Mouse (Mus musculus) mammary gland, adult 2 months (tissue): ENCODE data around the gene Olfr103. TPM values are rescaled to one million over a fixed set of nuclear protein-coding genes. Genes with fewer than 3 reads are reported as not detected.

Experiments
- polyA plus RNA-seq: library from polyadenylated mRNA; depleted of rRNA; stranded (reverse); fragments of >200 nt; gene quantifications from 2 replicates; pipeline ENCODE4 v1.2.3, GENCODE M21; 2012; ENCODE audit warnings: low replicate concordance; rRNA removed

Gene Olfr103
- polyA plus RNA-seq, result not detected in 2 replicates

GRCm38 (mm10) chr17:37339598-37339997, at the start of gene Olfr103:
Gene Olfr103, minus strand, starts transcription at chr17:37339698.

DNA sequence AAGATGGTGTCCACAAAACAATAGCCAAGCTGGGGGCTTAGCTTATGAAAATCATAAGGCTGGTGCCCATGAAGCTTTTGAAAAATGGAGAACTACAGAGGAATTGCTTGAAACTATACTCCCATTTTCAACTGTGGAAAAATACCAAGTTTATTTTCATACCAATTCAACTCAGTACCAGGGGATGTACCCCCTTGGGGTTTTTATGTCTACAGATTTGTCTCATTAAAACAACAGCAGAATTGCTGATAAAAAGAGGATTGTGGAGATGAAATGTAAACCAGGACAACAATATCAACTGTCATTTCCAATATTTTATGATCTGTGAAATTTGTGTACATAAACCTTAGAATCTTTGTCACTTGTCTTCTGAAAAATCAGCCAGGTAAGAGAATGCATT, 39.2 kb upstream of the Olfr103 start, which contains the start of gene Olfr105-ps:
Gene Olfr105-ps, plus strand, starts transcription at position 301 of the 400 bp plus-strand sequence.

GRCm38 (mm10) chr17:37359282-37359681, 19.8 kb upstream of the Olfr103 start, which contains the start of gene Olfr104-ps:
Gene Olfr104-ps, plus strand, starts transcription at chr17:37359582.

DNA sequence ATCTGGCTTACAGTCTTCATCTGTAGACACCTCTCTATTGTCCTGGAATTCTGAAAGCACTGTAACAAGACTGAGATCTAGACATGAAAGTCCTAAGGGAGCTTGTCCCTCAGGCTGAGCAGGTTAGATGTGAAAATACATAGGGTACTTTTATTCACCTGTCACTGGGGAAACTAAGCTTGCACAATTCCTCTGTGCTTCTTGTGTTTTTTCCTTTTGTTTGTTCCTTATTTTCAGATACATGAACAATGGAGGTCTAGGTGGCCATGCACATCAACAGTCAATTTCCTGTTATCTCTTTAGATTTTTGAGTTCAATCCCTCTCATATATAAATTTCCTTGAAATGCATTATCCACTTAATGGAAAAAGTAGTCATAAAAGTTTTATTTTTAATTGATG, 22.5 kb downstream of the Olfr103 start, which contains the start of gene Olfr102:
Gene Olfr102, minus strand, starts transcription at position 101 of the 400 bp plus-strand sequence.

GRCm38 (mm10) chr17:37304213-37304612, 35.3 kb downstream of the Olfr103 start, which contains the start of gene Olfr101:
Gene Olfr101, minus strand, starts transcription at chr17:37304313.

Other genes starting within 250 kb of the Olfr103 start
- not detected in 2 replicates for gene Olfr91, start 241.4 kb downstream of the Olfr103 start, polyA plus RNA-seq
- not detected in 2 replicates for gene Olfr92, start 219.6 kb downstream of the Olfr103 start, polyA plus RNA-seq
- gene Olfr93, start 178.2 kb downstream of the Olfr103 start, polyA plus RNA-seq, result not detected in 2 replicates
- 4.3 and 5.8 TPM in 2 replicates for gene Ubd, start 145.8 kb downstream of the Olfr103 start, polyA plus RNA-seq
- gene Olfr94, start 138.7 kb downstream of the Olfr103 start, polyA plus RNA-seq, result not detected in 2 replicates
- not detected in 2 replicates for gene Olfr95, start 126.6 kb downstream of the Olfr103 start, polyA plus RNA-seq
- not detected in 2 replicates for gene Olfr96, start 119.6 kb downstream of the Olfr103 start, polyA plus RNA-seq
- gene Olfr97, start 102.4 kb downstream of the Olfr103 start, polyA plus RNA-seq, result not detected in 2 replicates
- gene Olfr98, start 75.9 kb downstream of the Olfr103 start, polyA plus RNA-seq, result not detected in 2 replicates
- 16.8 and 24.2 TPM in 2 replicates for gene H2-M3, start 69.5 kb downstream of the Olfr103 start, polyA plus RNA-seq
- not detected in 2 replicates for gene Olfr99, start 56.2 kb downstream of the Olfr103 start, polyA plus RNA-seq
- gene Olfr101, start 35.4 kb downstream of the Olfr103 start, polyA plus RNA-seq, result not detected in 2 replicates
- not detected in 2 replicates for gene Olfr102, start 22.6 kb downstream of the Olfr103 start, polyA plus RNA-seq
- not detected in 2 replicates for gene Olfr104-ps, start 19.9 kb upstream of the Olfr103 start, polyA plus RNA-seq
- gene Olfr105-ps, start 39.3 kb upstream of the Olfr103 start, polyA plus RNA-seq, result not detected in 2 replicates
- not detected in 2 replicates for gene Olfr106-ps, start 50.7 kb upstream of the Olfr103 start, polyA plus RNA-seq
- not detected in 2 replicates for gene Olfr107, start 59.5 kb upstream of the Olfr103 start, polyA plus RNA-seq
- not detected in 2 replicates for gene Olfr108, start 105.8 kb upstream of the Olfr103 start, polyA plus RNA-seq
- not detected in 2 replicates for gene Olfr109, start 119.2 kb upstream of the Olfr103 start, polyA plus RNA-seq
- 13.9 and 17.2 TPM in 2 replicates for gene H2-M2, start 143.9 kb upstream of the Olfr103 start, polyA plus RNA-seq
- 0.19 and 0.23 TPM in 2 replicates for gene Olfr110, start 152.8 kb upstream of the Olfr103 start, polyA plus RNA-seq
- gene Olfr111, start 168.3 kb upstream of the Olfr103 start, polyA plus RNA-seq, result 0.22 and 0.52 TPM in 2 replicates
- gene Olfr112, start 229.8 kb upstream of the Olfr103 start, polyA plus RNA-seq, result not detected in 2 replicates
- not detected in 2 replicates for gene Olfr113, start 238.0 kb upstream of the Olfr103 start, polyA plus RNA-seq